Mouse (Mus musculus): ENCODE measurements around the gene Olfr963.

Olfr963 gene

GRCm38 (mm10) chr9:39666905-39667304 is at the start of gene Olfr963:
Gene Olfr963, plus strand, starts transcription at chr9:39667205.
- in situ Hi-C loops (cut with MboI, MseI), result no loop called here

DNA sequence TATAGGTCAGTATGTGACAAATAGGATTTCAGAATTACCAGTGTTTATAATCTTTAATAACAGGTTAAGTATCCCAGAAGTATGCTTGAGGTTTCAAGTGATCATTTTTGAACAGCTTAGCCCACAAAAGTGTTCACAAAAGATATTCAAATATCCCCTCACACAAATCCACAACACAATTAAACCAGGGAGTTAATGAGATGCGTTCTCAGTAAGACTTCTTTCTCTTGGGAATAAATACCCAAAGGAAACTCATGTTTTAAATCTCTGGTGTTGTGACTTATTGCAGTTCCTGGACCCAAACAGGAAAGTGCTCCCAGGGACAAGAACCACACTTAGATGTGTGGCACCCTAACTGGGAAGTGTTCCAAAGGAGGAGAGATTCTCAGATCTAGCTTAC is 45.9 kb upstream of the Olfr963 start, which contains the start of gene Olfr960:
Gene Olfr960 (plus strand): TSS at position 301 of the 400 bp plus-strand sequence.
- in situ Hi-C loops (cut with MboI, MseI), result no loop called here

DNA sequence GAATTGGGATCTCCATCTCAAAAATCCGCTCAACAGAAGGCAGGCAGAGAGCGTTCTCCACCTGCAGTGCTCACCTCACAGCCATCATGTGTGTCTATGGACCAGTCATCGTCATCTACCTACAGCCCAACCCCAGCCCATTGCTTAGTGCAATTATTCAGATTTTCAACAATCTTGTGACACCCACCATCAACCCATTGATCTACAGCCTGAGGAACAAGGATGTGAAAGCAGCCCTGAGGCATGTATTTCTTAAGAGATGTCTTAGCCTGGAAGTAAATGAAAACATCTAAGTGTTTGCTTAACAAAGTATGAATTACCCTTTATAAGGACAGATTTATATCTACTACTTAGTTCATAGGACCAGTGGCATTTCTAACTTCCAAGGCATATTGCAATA is 43.2 kb upstream of the Olfr963 start:
- in situ Hi-C loops (cut with MboI, MseI), result no loop called here

DNA sequence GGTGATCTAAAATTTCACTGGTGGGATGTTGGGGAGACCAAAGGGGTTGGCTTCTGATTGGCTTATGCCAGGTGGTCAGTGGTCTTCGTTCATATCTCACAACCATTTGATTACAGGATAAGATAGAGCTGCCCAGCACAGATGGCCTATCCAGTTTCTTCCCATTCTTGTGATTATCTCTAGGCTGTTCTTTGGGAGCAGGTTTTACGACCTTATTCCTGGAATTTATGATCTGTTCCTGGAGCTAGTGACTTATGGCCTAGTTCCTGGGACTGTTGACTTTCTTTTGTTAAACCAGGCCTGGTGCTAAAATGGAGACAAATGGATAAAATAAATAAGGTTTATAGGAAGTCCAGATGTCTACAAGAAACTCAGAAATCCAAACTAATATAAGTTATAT is 42.3 kb upstream of the Olfr963 start:
- in situ Hi-C loops (cut with MboI, MseI), result no loop called here

DNA sequence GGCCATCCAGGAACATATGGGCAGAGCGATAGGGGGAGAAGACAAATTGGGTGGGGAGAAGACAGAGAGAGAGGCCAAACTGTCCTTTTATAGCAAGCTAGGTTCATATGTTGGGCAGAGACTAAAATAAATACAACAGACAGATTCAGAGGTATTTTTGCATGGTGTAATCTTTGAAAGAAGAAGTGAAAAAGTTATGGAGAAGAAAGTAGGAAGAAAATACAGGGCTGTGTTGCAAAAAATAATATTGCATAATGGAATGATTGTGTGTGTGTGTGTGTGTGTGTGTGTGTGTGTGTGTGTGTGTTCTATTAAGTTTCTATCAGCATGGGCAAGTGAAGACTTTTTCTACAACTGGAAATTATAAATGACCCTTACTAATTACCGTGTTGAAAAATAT is 37.9 kb upstream of the Olfr963 start:
- in situ Hi-C loops (cut with MboI, MseI), result no loop called here

- in situ Hi-C loops (cut with MboI, MseI), result no loop called here
These were observed 33.0 kb upstream of the Olfr963 start for GRCm38 (mm10) chr9:39633913-39634594.

GRCm38 (mm10) chr9:39644785-39645184 is 22.2 kb upstream of the Olfr963 start, which contains the start of gene Olfr961:
Gene Olfr961, plus strand, starts transcription at chr9:39645085.
- in situ Hi-C loops (cut with MboI, MseI), result no loop called here

GRCm38 (mm10) chr9:39647382-39647781 is 19.6 kb upstream of the Olfr963 start:
- in situ Hi-C loops (cut with MboI, MseI), result no loop called here

GRCm38 (mm10) chr9:39654756-39655396 is 12.1 kb upstream of the Olfr963 start:
- in situ Hi-C loops (cut with MboI, MseI), result no loop called here

DNA sequence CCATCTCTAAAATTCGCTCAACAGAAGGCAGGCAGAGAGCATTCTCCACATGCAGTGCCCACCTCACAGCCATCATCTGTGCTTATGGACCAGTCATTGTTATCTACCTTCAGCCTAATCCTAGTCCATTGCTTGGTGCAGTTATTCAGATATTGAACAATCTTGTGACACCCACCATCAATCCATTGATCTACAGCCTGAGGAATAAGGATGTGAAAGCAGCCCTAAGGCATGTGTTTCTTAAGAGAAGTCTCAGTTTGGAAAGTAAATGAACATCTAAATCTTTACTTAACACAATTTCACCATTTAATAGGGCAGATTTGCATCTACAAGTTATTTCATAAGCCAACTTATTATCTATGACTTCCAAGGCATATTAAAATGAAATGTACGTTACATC is 2.7 kb downstream of the Olfr963 start:
- in situ Hi-C loops (cut with MboI, MseI), result no loop called here

DNA sequence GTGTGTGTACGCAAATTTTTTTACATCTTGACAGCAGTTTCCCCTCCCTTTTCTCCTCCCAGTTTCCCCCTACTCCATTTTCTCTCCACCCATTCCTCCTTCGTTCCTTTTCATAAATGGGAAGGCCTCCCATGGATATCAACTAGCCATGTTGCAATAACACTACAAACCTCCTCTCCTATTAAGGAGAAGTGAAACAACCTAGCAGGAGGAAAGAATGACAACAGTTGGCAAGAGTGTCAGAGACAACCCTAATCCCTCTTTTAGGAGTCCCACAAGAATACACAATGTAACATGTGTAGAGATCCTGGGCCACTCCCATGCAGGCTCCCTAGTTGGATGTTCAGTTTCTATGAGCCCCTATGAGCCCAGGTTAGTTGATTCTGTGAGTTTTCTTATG is 7.8 kb downstream of the Olfr963 start:
- in situ Hi-C loops (cut with MboI, MseI), result no loop called here

GRCm38 (mm10) chr9:39678557-39678956 is 11.6 kb downstream of the Olfr963 start:
- in situ Hi-C loops (cut with MboI, MseI), result no loop called here

GRCm38 (mm10) chr9:39679280-39679679 is 12.3 kb downstream of the Olfr963 start:
- in situ Hi-C loops (cut with MboI, MseI), result no loop called here

- in situ Hi-C loops (cut with MboI, MseI), result loop anchor here in 1 of 2 experiments (10.0 kb wide), 1 partner anchor 1674 kb away; no protein-coding TSS in a partner anchor
These were observed 34.1 kb downstream of the Olfr963 start for GRCm38 (mm10) chr9:39701123-39701522.

DNA sequence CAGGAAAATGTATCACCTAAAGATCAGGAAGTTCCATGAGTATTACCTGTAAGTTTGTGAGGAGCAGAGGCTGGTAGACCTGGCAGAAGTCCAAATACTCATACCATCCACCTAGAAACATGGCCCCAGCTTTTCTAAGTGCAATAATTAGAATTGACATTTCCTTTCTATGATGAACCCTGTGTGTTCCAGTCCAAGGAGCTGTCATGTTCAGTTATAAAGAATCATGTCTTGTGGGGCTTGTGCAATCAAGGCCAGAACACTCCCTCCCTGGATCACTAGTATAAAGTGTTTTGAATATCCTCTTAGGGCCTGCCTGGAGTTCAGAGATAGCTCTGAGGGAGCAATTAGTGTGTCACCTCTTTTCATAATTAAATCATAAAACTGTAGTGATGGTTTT is 40.0 kb downstream of the Olfr963 start, which contains the start of gene Olfr149:
Gene Olfr149 (minus strand): TSS at position 101 of the 400 bp plus-strand sequence.
- in situ Hi-C loops (cut with MboI, MseI), result loop anchor here in 1 of 2 experiments (10.0 kb wide), 1 partner anchor 1668 kb away; no protein-coding TSS in a partner anchor

- in situ Hi-C loops (cut with MboI, MseI), result loop anchor here in 1 of 2 experiments (10.0 kb wide), 1 partner anchor 1666 kb away; no protein-coding TSS in a partner anchor
These were observed 42.0 kb downstream of the Olfr963 start for GRCm38 (mm10) chr9:39708958-39709357.

DNA sequence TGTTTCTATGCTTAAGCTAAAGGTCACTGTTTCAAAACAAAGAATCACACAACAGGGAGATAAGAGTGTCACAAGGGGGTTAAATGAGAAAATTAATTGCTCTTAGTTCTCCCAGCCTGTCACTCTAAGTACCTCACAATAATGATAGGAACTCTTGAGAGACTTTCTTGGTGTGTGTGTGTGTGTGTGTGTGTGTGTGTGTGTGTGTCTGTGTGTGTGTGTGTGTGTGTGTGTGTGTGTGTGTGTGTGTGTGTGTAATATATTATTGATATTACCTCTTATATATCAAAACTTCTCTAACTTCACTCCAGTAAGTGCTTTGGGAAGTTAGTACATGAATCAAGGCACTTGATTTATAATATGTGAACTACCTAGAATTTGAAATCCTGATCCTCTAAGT is 44.0 kb downstream of the Olfr963 start, which contains the start of gene Olfr965:
Gene Olfr965 (plus strand): TSS at position 301 of the 400 bp plus-strand sequence.
- in situ Hi-C loops (cut with MboI, MseI), result no loop called here
